Mouse (Mus musculus): ENCODE measurements at regions not wholly inside any gene's neighbourhood (a gene's known extent, or its start where the extent isn't known, plus 50 kb on each side); places are given as distances from the start of the nearest gene placed in this dataset.
"Not testable (repeated sequence)": the region's sequence is repeated elsewhere in the genome, so short reads cannot be mapped to it uniquely, and the experiment has no call there.

DNA sequence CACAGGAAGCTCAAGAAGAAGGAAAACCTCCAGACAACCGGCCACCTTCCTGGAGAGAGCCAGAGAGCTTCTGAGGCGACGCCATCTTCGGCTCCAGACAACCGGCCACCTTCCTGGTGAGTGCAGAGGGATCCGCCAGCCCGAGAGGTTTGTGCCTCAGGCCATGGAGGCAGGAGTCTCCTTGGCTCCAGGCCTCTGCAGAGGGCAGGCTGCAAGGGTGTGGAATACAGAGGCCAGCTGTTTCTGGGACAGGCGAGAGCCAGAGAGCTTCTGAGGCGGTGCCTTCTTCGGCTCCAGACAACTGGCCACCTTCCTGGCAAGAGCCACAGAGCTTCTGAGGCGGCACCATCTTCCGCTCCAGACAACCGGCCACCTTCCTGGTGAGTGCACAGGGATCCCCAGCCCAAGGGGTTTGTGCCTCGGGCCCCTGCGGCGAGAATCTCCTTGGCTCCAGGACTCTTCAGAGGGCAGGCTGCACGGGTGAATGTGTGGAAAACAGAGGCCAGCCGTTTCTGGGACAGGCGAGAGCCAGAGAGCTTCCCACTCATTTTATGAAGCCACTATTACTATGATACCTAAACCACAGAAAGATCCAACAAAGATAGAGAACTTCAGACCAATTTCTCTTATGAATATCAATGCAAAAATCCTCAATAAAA, 441.4 kb downstream of the Arl6ip6 start:
- DNase-seq, result not testable (repeated sequence)

- DNase-seq, result no peak
These were observed 416.6 kb downstream of the Rprm start for GRCm38 (mm10) chr2:53668599-53669372.

DNA sequence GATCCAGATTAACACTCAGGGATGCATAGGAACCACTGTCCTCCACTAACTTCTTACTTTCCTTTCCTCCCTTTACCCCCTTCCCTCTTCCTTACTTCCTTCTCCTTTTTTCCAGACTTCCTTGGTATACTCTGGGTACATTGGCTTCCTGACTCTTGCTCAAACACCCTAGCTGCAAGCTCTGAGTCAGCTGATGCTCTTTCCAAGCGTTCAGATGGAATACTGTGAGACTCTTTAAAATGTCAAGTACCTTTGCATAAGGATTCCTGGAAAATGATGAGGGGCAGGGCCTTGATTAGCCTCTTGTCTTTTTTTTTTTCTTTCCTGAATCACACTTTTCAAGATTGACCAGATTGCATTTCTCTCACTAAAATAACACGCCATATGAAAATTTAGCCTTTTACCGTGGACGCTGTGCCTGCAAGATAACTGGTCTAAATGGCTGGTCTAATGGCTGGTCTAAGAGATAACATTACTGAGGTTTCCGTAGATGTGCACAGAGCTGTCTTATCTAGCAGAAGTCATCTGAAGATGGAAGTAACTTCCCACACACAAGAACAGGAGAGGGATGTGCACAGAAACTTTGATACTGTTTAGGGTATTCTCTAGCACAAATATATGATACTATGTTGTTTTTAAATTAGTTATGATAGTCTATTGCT, 404.9 kb downstream of the Rprm start:
- DNase-seq, result no peak

- no peak for DNase-seq
These were observed 402.8 kb downstream of the Rprm start for GRCm38 (mm10) chr2:53682599-53682998.

DNA sequence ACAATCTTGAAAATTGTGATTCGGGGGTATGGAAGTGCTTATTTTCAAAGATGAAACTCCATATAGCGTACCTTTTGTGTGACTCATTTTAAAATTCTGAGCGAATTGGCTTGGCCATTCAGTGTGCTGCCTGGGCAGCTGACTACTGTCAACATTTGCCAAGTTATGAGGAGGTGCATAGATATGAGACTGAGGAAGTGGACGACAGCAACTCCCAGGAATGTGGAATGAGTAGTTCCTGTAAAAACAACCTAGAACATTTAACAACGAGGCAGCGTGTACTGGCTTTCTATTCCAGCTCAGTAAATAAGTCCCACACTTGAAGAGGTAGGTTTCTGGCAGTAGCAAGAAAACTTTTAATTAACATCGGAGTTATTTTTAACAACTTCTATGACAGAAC, 398.1 kb downstream of the Rprm start:
- no peak for DNase-seq

DNA sequence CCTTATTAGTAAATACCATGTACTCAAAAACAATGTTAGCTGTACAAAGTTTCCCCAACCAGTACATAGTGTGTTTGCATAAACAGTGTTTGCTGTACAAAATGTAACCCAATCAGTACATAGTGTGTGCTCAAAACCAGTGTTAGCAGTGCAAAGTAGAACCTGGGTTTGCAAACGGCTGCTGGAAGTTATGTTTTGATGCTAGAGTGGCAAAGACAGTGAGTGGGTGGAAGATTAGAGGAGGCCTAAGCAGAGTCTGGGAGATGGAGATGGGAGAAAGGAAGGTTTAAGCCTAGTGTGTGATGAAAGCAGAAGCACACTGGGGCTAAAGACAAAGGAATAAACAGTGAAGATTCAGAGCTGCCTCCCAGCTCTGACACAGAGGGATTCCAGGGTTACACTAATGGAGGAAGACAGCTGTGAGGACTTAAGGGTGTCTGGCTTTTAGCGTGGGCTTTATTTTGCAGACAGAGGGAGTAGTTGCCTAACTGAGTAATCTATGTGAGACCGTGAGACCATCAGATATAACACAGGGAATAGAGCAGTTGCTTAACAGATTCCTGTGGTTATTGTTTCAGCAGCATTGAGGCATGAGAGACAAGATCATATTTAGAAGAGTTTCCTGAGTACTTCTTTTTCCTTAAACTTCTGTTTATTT, 396.0 kb downstream of the Rprm start:
- DNase-seq, result no peak

GRCm38 (mm10) chr2:53691580-53692118, 393.7 kb downstream of the Rprm start:
- no peak for DNase-seq

DNA sequence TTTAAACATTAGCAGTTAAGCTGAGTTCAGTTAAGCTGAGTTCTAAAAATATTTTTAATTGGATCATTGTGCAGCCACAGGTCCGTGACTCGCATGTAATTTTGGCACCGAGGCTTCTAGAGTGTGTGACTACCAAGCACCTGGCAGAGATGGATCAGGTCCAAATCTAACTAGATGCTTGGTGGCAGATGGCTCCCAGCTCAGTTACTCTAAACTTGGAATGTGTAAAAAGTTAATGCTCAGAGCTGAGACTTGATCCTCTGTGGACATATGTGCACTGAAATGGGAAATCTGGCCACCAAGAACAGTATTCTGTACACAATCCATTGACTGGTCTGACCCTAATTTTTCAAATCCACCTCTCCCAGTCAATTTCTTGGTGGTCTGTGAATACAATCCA, 374.1 kb downstream of the Rprm start:
- peak; percentile 73 to 80 for DNase-seq

GRCm38 (mm10) chr2:53713106-53713640, 372.2 kb downstream of the Rprm start:
- DNase-seq, result no peak

- no peak for DNase-seq
These were observed 370.3 kb downstream of the Rprm start for GRCm38 (mm10) chr2:53715017-53715416.

GRCm38 (mm10) chr2:53723231-53723630, 362.1 kb downstream of the Rprm start:
- DNase-seq, result no peak

GRCm38 (mm10) chr2:53728693-53729092, 356.7 kb downstream of the Rprm start:
- no peak for DNase-seq

DNA sequence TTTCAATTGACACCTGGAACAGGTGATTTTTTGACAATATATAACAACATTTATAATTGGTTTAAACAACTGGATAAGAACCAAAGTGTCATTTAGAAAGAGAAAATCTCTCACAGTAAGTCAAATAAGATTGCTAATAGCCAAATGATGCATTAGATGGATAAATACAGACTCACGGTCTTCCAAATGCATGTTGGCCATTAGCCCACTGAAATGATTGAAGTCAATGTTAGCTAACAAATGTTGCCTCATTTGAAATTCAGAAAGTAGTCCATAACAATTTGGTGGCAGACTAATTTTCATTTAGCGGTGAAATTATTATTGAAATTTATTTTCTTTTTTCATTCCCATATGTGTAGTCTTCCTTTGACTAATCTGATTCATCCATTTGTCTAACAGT, 354.9 kb downstream of the Rprm start:
- DNase-seq, result no peak

GRCm38 (mm10) chr2:53763486-53763885, 321.9 kb downstream of the Rprm start:
- DNase-seq, result no peak

GRCm38 (mm10) chr2:53782035-53782434, 303.3 kb downstream of the Rprm start:
- not testable (repeated sequence) for DNase-seq

- not testable (repeated sequence) for DNase-seq
These were observed 296.8 kb downstream of the Rprm start for GRCm38 (mm10) chr2:53788599-53788998.

DNA sequence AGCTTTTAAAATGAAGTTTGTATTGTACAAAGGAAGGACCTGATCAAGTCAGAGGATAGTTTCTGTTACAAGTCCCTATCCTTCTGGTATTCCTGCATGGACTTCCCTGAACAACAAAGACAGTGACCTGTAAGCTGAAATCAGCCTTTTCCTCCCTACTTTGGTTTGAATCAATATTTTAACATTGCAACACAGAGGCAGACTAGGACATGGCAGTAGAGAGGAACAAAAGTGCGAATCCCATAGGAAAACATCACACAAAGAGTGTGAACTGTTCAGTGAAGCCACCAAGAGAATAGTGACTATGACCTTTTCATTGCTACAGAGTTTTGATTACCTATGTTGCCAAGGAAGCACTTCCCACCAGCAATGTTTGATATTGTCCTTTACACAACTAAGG, 288.7 kb downstream of the Rprm start:
- DNase-seq, result no peak

GRCm38 (mm10) chr2:53803666-53804065, 281.7 kb downstream of the Rprm start:
- DNase-seq, result no peak

- DNase-seq, result no peak
These were observed 234.4 kb downstream of the Rprm start for GRCm38 (mm10) chr2:53850815-53851528.
